24 mouse cellular contexts compared by ENCODE assay signal in genomic region chr1:170683863-170684262, GRCm38 (mm10).
"Had no signal": no experiment of that assay in that cellular context is flagged by ENCODE, and none has a peak within 500 bp of the region (broad histone marks: within the 10 kb centered on the region; RNA-seq: fewer than 3 reads in every experiment).

No protein-coding gene starts in this region.

- H3K4me2 ChIP-seq: kidney, embryonic 15.5 days; limb, embryonic 12.5 days; limb, embryonic 15.5 days; liver, embryonic 11.5 days; lung, embryonic 14.5 days; midbrain, embryonic 11.5 days; neural tube, embryonic 12.5 days; neural tube, embryonic 15.5 days had no signal

- H3K27ac ChIP-seq: kidney, embryonic 15.5 days; left cerebral cortex, adult 2 months; limb, embryonic 12.5 days; limb, embryonic 15.5 days; liver, embryonic 14.5 days; macrophage; neural tube, embryonic 12.5 days; neural tube, embryonic 15.5 days had no signal

- DNase-seq: kidney, adult 11 months; kidney, adult 8-10 months; kidney, postnatal 10 days; kidney, postnatal 36 days; layer of hippocampus, postnatal 36 days; left cerebral cortex, postnatal 4 days; liver, postnatal 0 days; lung, embryonic 14.5 days; midbrain, embryonic 14.5 days; right cerebral cortex, postnatal 14 days; spleen, adult 18-20 months; thymus, adult 18-20 months; thymus, postnatal 36 days had no signal

- H3K4me1 ChIP-seq: kidney, embryonic 15.5 days; neural tube, embryonic 12.5 days; neural tube, embryonic 15.5 days had no signal

- ATAC-seq: liver, postnatal 0 days; lung, postnatal 0 days had no signal

- H3K36me3 ChIP-seq: kidney, embryonic 15.5 days had no signal

- H3K9ac ChIP-seq: kidney, embryonic 15.5 days; limb, embryonic 12.5 days; limb, embryonic 15.5 days; liver, embryonic 14.5 days; liver, postnatal 0 days; lung, embryonic 14.5 days; neural tube, embryonic 12.5 days; neural tube, embryonic 15.5 days had no signal

- H3K27me3 ChIP-seq: kidney, embryonic 15.5 days; limb, embryonic 12.5 days; limb, embryonic 15.5 days; neural tube, embryonic 12.5 days; neural tube, embryonic 15.5 days had no signal

- H3K4me3 ChIP-seq: kidney, embryonic 15.5 days; left cerebral cortex, adult 2 months; limb, embryonic 12.5 days; limb, embryonic 15.5 days; neural tube, embryonic 12.5 days; neural tube, embryonic 15.5 days had no signal

- H3K9me3 ChIP-seq: kidney, embryonic 15.5 days; limb, embryonic 12.5 days; limb, embryonic 15.5 days; neural tube, embryonic 12.5 days; neural tube, embryonic 15.5 days had no signal
